Comparison of ENCODE assay signal across 14 mouse cellular contexts in the genomic region with DNA sequence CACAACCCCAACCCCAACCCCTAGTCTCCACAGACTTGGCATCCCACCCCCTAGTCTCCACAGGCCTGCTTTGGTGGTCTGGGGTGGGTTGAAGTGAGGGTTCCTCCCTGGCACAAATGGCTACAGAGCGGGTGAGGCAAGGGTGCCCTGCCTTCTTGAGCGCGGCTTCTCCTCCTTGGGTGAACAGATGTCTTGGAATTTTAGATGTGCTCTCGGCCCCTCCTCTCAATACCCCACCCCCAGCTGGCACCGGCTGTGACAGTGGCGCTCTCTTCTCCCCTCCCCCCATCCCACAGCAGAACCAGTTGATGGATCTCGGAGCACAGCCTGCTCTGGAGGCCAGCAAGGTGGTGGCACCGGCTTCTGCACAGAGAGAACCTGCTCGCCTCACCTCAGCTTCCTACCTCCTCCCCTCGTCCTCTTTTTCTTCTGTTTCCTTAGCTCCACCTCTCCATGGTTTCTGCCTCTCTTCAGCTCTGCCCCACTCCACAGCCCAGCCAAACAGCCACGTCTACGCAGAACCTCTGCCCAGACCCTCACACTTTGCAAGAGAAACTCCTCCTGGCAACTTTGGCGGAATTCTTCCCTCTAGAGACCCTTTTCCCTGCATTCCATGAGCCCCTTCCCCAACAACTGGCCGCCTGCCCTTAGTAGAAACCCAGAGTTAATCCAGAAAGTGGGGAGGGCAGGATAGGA. TPM values are rescaled to one million over a fixed set of nuclear protein-coding genes. Genes with fewer than 3 reads are reported as not detected.
DNase-seq lines count a peak whose midpoint lies in the region; ATAC-seq and TF ChIP-seq lines count a peak whose summit lies in the region.
"Had no signal": no experiment of that assay in that cellular context is flagged by ENCODE, and none has a peak within 500 bp of the region (broad histone marks: within the 10 kb centered on the region; RNA-seq: fewer than 3 reads in every experiment).

No protein-coding gene starts in this region.

- TF ChIP-seq POLR2A in brain, embryonic 14.5 days (IDR thresholded peaks at IDR 0.05; ENCODE audit: borderline replicate concordance, extremely low read depth, insufficient read depth, insufficient read length, poor library complexity, severe bottlenecking) = no peak

- H3K9me3 ChIP-seq in hindbrain, embryonic 15.5 days = no peaks in the 10 kb centered on the region
- no peaks in the 10 kb centered on the region for H3K9me3 ChIP-seq in hindbrain, embryonic 10.5 days
- H3K9me3 ChIP-seq in forebrain, embryonic 13.5 days (replicated peaks) = no peaks in the 10 kb centered on the region
- H3K9me3 ChIP-seq in midbrain, embryonic 14.5 days (ENCODE audit: control insufficient read depth, low read length) = no peaks in the 10 kb centered on the region

- peak overlapping the region; percentile 67 for H3K27ac ChIP-seq in hindbrain, embryonic 15.5 days (replicated peaks)
- no peak overlapping the region for H3K27ac ChIP-seq in hindbrain, embryonic 10.5 days
- peak overlapping the region; percentile 94 for H3K27ac ChIP-seq in forebrain, embryonic 13.5 days
- H3K27ac ChIP-seq in midbrain, embryonic 14.5 days (replicated peaks; ENCODE audit: low read depth, low read length) = no peak overlapping the region
- H3K27ac ChIP-seq: heart, adult 2 months had no signal

- H3K4me2 ChIP-seq in hindbrain, embryonic 15.5 days = peak overlapping the region; percentile 26
- peak overlapping the region; percentile 55 for H3K4me2 ChIP-seq in forebrain, embryonic 13.5 days
- no peak overlapping the region for H3K4me2 ChIP-seq in midbrain, embryonic 14.5 days (ENCODE audit: low read length)
- H3K4me2 ChIP-seq: liver, embryonic 11.5 days had no signal

- ATAC-seq in hindbrain, embryonic 15.5 days (ENCODE audit: low FRiP score, low read depth) = no peak
- ATAC-seq in forebrain, embryonic 13.5 days = peak; percentile 13; the same call in 1 of the 2 replicates
- no peak for ATAC-seq in activated CD4-positive, CD25-positive, alpha-beta regulatory T cell, adult 4 months
- no peak for ATAC-seq in CD4-positive, CD25-positive, alpha-beta regulatory T cell, adult 4 months
- ATAC-seq in midbrain, embryonic 14.5 days (ENCODE audit: low FRiP score, low TSS enrichment) = no peak

- H3K27me3 ChIP-seq in hindbrain, embryonic 15.5 days = peaks cover 84% of the 10 kb centered on the region
- peaks cover 100% of the 10 kb centered on the region for H3K27me3 ChIP-seq in hindbrain, embryonic 10.5 days (ENCODE audit: insufficient read depth, poor library complexity, severe bottlenecking)
- peaks cover 99% of the 10 kb centered on the region for H3K27me3 ChIP-seq in forebrain, embryonic 13.5 days
- H3K27me3 ChIP-seq in midbrain, embryonic 14.5 days (ENCODE audit: control insufficient read depth, insufficient read depth, low read length) = peaks cover 95% of the 10 kb centered on the region

- peaks cover 41% of the 10 kb centered on the region for H3K4me1 ChIP-seq in hindbrain, embryonic 15.5 days (replicated peaks)
- no peaks in the 10 kb centered on the region; the same call in 1 of the 2 replicates for H3K4me1 ChIP-seq in hindbrain, embryonic 10.5 days (replicated peaks)
- peaks cover 72% of the 10 kb centered on the region for H3K4me1 ChIP-seq in forebrain, embryonic 13.5 days
- no peaks in the 10 kb centered on the region for H3K4me1 ChIP-seq in midbrain, embryonic 14.5 days (ENCODE audit: control insufficient read depth, insufficient read depth, low read length)

- TF ChIP-seq CTCF in brain, embryonic 14.5 days (IDR thresholded peaks at IDR 0.05; ENCODE audit: borderline replicate concordance, extremely low read depth, insufficient read depth, insufficient read length) = no peak

- H3K36me3 ChIP-seq in hindbrain, embryonic 15.5 days = no peaks in the 10 kb centered on the region
- no peaks in the 10 kb centered on the region for H3K36me3 ChIP-seq in hindbrain, embryonic 10.5 days
- H3K36me3 ChIP-seq in forebrain, embryonic 13.5 days (ENCODE audit: poor library complexity, severe bottlenecking) = no peaks in the 10 kb centered on the region
- H3K36me3 ChIP-seq in midbrain, embryonic 14.5 days (ENCODE audit: control insufficient read depth, insufficient read depth, low read length) = no peaks in the 10 kb centered on the region

- DNase-seq in hindbrain, embryonic 10.5 days (ENCODE audit: low spot score) = no peak
- peak; percentile 73 for DNase-seq in brain, embryonic 14.5 days (ENCODE audit: low read depth)
- DNase-seq in cerebellum, postnatal 10 days = peak; percentile 74
- DNase-seq in midbrain, embryonic 14.5 days = no peak
- DNase-seq: heart, adult 2 months; kidney, adult 11 months; kidney, postnatal 36 days had no signal

- no peak overlapping the region for H3K4me3 ChIP-seq in hindbrain, embryonic 15.5 days
- H3K4me3 ChIP-seq in hindbrain, embryonic 10.5 days = no peak overlapping the region
- H3K4me3 ChIP-seq in forebrain, embryonic 13.5 days = peak overlapping the region; percentile 18
- no peak overlapping the region for H3K4me3 ChIP-seq in midbrain, embryonic 14.5 days (replicated peaks; ENCODE audit: low read depth, low read length)
- H3K4me3 ChIP-seq: heart, adult 2 months had no signal

- no peak overlapping the region for H3K9ac ChIP-seq in hindbrain, embryonic 15.5 days
- peak overlapping the region; percentile 34; the same call in 1 of the 2 replicates for H3K9ac ChIP-seq in forebrain, embryonic 13.5 days
- no peak overlapping the region for H3K9ac ChIP-seq in midbrain, embryonic 14.5 days (replicated peaks; ENCODE audit: low read length)

- 2% methylated on average over 14 of the region's 14 CpGs for WGBS in hindbrain, embryonic 15.5 days
- 2% methylated on average over 14 of the region's 14 CpGs for WGBS in hindbrain, embryonic 10.5 days
- WGBS in forebrain, embryonic 13.5 days = under 1% methylated on average over 14 of the region's 14 CpGs
- WGBS in midbrain, embryonic 14.5 days = under 1% methylated on average over 14 of the region's 14 CpGs

RNA-seq across cellular contexts. Expression of a gene that starts 10.9 kb away (rescaled TPM):
- polyA plus RNA-seq in hindbrain, embryonic 15.5 days (2015; fragmentation: Nextera tagmentation; extraction: Ambion mirVana) = 20.9 and 28.6 TPM in 2 replicates
- 0.07 and 0.13 TPM in 2 replicates for polyA plus RNA-seq in hindbrain, embryonic 10.5 days (2016; fragmentation: Nextera tagmentation; extraction: Ambion mirVana)
- 52.0 and 101 TPM in 2 replicates for polyA plus RNA-seq in brain, embryonic 14.5 days (2012; rRNA removed)
- 45.4 and 72.1 TPM in 2 replicates for polyA plus RNA-seq in forebrain, embryonic 13.5 days (2015; fragmentation: Nextera tagmentation; extraction: Ambion mirVana)
- polyA plus RNA-seq in activated CD4-positive, CD25-positive, alpha-beta regulatory T cell, adult 4 months (2017; shearing (Covaris generic)) = not detected
- polyA plus RNA-seq in CD4-positive, CD25-positive, alpha-beta regulatory T cell, adult 4 months (2017; shearing (Covaris generic)) = not detected
- polyA plus RNA-seq in midbrain, embryonic 14.5 days (2014; fragmentation: Nextera tagmentation; extraction: Ambion mirVana) = 10.9 and 12.7 TPM in 2 replicates
- polyA plus RNA-seq: C2C12; heart, adult 2 months; lung, embryonic 16.5 days had no signal

RNA-seq across cellular contexts. Expression of a gene that starts 29.6 kb away (rescaled TPM):
- polyA plus RNA-seq in hindbrain, embryonic 15.5 days (2015; fragmentation: Nextera tagmentation; extraction: Ambion mirVana) = 6.1 and 6.9 TPM in 2 replicates
- 1.0 and 1.3 TPM in 2 replicates for polyA plus RNA-seq in hindbrain, embryonic 10.5 days (2016; fragmentation: Nextera tagmentation; extraction: Ambion mirVana)
- polyA plus RNA-seq in brain, embryonic 14.5 days (2012; rRNA removed) = 6.9 and 18.2 TPM in 2 replicates
- polyA plus RNA-seq in forebrain, embryonic 13.5 days (2015; fragmentation: Nextera tagmentation; extraction: Ambion mirVana) = 14.6 and 20.0 TPM in 2 replicates
- polyA plus RNA-seq in activated CD4-positive, CD25-positive, alpha-beta regulatory T cell, adult 4 months (2017; shearing (Covaris generic)) = not detected
- polyA plus RNA-seq in CD4-positive, CD25-positive, alpha-beta regulatory T cell, adult 4 months (2017; shearing (Covaris generic)) = not detected
- 0.95 and 1.2 TPM in 2 replicates for polyA plus RNA-seq in midbrain, embryonic 14.5 days (2014; fragmentation: Nextera tagmentation; extraction: Ambion mirVana)

RNA-seq across cellular contexts. Expression of a gene that starts 39.6 kb away (rescaled TPM):
- 36.5 and 40.3 TPM in 2 replicates for polyA plus RNA-seq in hindbrain, embryonic 15.5 days (2015; fragmentation: Nextera tagmentation; extraction: Ambion mirVana)
- polyA plus RNA-seq in hindbrain, embryonic 10.5 days (2016; fragmentation: Nextera tagmentation; extraction: Ambion mirVana) = 55.5 and 57.8 TPM in 2 replicates
- 66.1 and 124 TPM in 2 replicates for polyA plus RNA-seq in brain, embryonic 14.5 days (2012; rRNA removed)
- polyA plus RNA-seq in forebrain, embryonic 13.5 days (2015; fragmentation: Nextera tagmentation; extraction: Ambion mirVana) = 44.0 and 45.5 TPM in 2 replicates
- polyA plus RNA-seq in activated CD4-positive, CD25-positive, alpha-beta regulatory T cell, adult 4 months (2017; shearing (Covaris generic)) = 10 to 100 TPM; 33.3 to 42.1 TPM
- polyA plus RNA-seq in CD4-positive, CD25-positive, alpha-beta regulatory T cell, adult 4 months (2017; shearing (Covaris generic)) = 10 to 100 TPM; 41.2 to 63.9 TPM
- polyA plus RNA-seq in midbrain, embryonic 14.5 days (2014; fragmentation: Nextera tagmentation; extraction: Ambion mirVana) = 34.5 and 36.0 TPM in 2 replicates

Comparison
In these comparisons a context has a peak if more than half of its experiments do, and no peak if none do; other contexts are left out.
1. H3K27ac ChIP-seq: peak in hindbrain, embryonic 15.5 days (single experiment) and forebrain, embryonic 13.5 days (single experiment); none in hindbrain, embryonic 10.5 days (single experiment) and midbrain, embryonic 14.5 days (single experiment).
2. RNA of a gene that starts 10.9 kb away (polyA plus RNA-seq): 45.4 to 72.1 TPM in forebrain, embryonic 13.5 days, 52.0 to 101 TPM in brain, embryonic 14.5 days, 20.9 to 28.6 TPM in hindbrain, embryonic 15.5 days and 10.9 to 12.7 TPM in midbrain, embryonic 14.5 days; 0.07 to 0.13 TPM in hindbrain, embryonic 10.5 days, not detected in activated CD4-positive, CD25-positive, alpha-beta regulatory T cell, adult 4 months and not detected in CD4-positive, CD25-positive, alpha-beta regulatory T cell, adult 4 months; every median in the first group is over 10 times any median in the second.
3. DNase-seq: peak in brain, embryonic 14.5 days (single experiment) and cerebellum, postnatal 10 days (2 of 2); none in hindbrain, embryonic 10.5 days (single experiment) and midbrain, embryonic 14.5 days (single experiment).